Mouse (Mus musculus): ENCODE data around the gene Klhl13.

DNA sequence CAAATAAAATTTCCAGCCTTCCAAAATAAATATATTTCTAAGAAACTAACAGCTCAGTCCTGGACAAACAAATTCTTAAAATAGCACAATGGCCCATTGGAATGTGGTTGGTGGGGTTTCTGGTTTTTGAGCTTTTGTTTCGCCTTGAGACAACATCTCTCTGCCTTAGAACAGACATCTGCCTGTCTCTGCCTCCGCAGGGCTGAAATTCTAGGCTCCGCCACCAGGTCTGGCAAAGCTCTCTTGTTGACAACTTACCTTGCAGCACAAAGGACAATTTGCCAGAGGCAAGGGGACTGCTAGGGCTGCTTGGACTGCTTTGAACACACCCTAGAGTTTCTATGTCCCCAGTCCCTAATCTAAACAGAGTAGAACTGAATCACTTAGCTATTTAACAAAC, 4.4 kb downstream of the Klhl13 start:
- TF ChIP-seq CTCF (IDR thresholded peaks at IDR 0.05; ENCODE audit: low read depth) (no peak), EP300 (IDR thresholded peaks at IDR 0.05; ENCODE audit: low read depth) (no peak)
